Mouse (Mus musculus) brain, embryonic 14.5 days (tissue): ENCODE measurements around the gene Zfp580.

ENCODE experiments used
- CTCF ChIP-seq: fragments of 200-500 bp; IDR thresholded peaks from 2 replicates; pipeline ENCODE4 v1.5.1; 2012; ENCODE audit warnings: inconsistent platforms, mild to moderate bottlenecking, moderate library complexity, borderline replicate concordance; ENCODE audit not compliant: insufficient read depth, insufficient read length; ENCODE audit errors: extremely low read depth
- POLR2A ChIP-seq: fragments of 200-500 bp; IDR thresholded peaks from 2 replicates; pipeline ENCODE4 v1.6.1; 2012; ENCODE audit warnings: mild to moderate bottlenecking, inconsistent platforms, borderline replicate concordance; ENCODE audit not compliant: poor library complexity, insufficient read depth, insufficient read length, severe bottlenecking; ENCODE audit errors: extremely low read depth

- TF ChIP-seq CTCF (no peak), POLR2A (no peak)
These were observed 41.6 kb downstream of the Zfp580 start for GRCm38 (mm10) chr7:5092831-5093510.
